Mouse (Mus musculus) B cell, adult 2 months (primary cell): ENCODE results near the gene Ccnt1.
"Not testable (repeated sequence)": the region's sequence is repeated elsewhere in the genome, so short reads cannot be mapped to it uniquely, and the experiment has no call there.

Source experiments
- DNase-seq, 2 experiments: peaks; one replicate each; pipeline ENCODE4 v3.0.0; 2022

The Ccnt1 gene

GRCm38 (mm10) chr15:98595049-98595448 lies 24.3 kb upstream of the Ccnt1 start:
- DNase-seq, result no peak

GRCm38 (mm10) chr15:98594193-98594592 lies 23.5 kb upstream of the Ccnt1 start:
- no peak for DNase-seq

- DNase-seq, result no peak
Observed at GRCm38 (mm10) chr15:98591396-98591795, 20.7 kb upstream of the Ccnt1 start.

GRCm38 (mm10) chr15:98589640-98590336 lies 19.1 kb upstream of the Ccnt1 start:
- no peak for DNase-seq

GRCm38 (mm10) chr15:98587751-98588150 lies 17.0 kb upstream of the Ccnt1 start:
- no peak for DNase-seq

- DNase-seq, result not testable (repeated sequence)
Observed at GRCm38 (mm10) chr15:98586141-98586540, 15.4 kb upstream of the Ccnt1 start.

- no peak for DNase-seq
Observed at GRCm38 (mm10) chr15:98585421-98585820, 14.7 kb upstream of the Ccnt1 start.

GRCm38 (mm10) chr15:98582996-98583395 lies 12.3 kb upstream of the Ccnt1 start:
- DNase-seq, result no peak

- no peak for DNase-seq
Observed at GRCm38 (mm10) chr15:98582410-98582809, 11.7 kb upstream of the Ccnt1 start.

GRCm38 (mm10) chr15:98579795-98580464 lies 9.2 kb upstream of the Ccnt1 start:
- DNase-seq, result peak; percentile 69 to 72

- no peak for DNase-seq
Observed at GRCm38 (mm10) chr15:98579310-98579709, 8.6 kb upstream of the Ccnt1 start.

- DNase-seq, result no peak
Observed at GRCm38 (mm10) chr15:98573293-98573692, 2.6 kb upstream of the Ccnt1 start.

- no peak for DNase-seq
Observed at GRCm38 (mm10) chr15:98569795-98570365, 843 bp downstream of the Ccnt1 start.

GRCm38 (mm10) chr15:98569216-98569615 lies 1.5 kb downstream of the Ccnt1 start:
- no peak for DNase-seq

- DNase-seq, result peak; percentile 20 to 22
Observed at GRCm38 (mm10) chr15:98568256-98569033, 2.3 kb downstream of the Ccnt1 start.

- DNase-seq, result peak; percentile 100
Observed at GRCm38 (mm10) chr15:98567278-98568134, 3.2 kb downstream of the Ccnt1 start.

- DNase-seq, result no peak
Observed at GRCm38 (mm10) chr15:98566973-98567277, 3.8 kb downstream of the Ccnt1 start.

GRCm38 (mm10) chr15:98557186-98557585 lies 13.5 kb downstream of the Ccnt1 start:
- no peak for DNase-seq

- DNase-seq, result no peak
Observed at GRCm38 (mm10) chr15:98555881-98556280, 14.8 kb downstream of the Ccnt1 start.

- DNase-seq, result no peak
Observed at GRCm38 (mm10) chr15:98552758-98553157, 18.0 kb downstream of the Ccnt1 start.

GRCm38 (mm10) chr15:98546843-98547242 lies 23.9 kb downstream of the Ccnt1 start:
- DNase-seq, result no peak

- no peak for DNase-seq
Observed at GRCm38 (mm10) chr15:98545151-98545550, 25.6 kb downstream of the Ccnt1 start.

GRCm38 (mm10) chr15:98543341-98543740 lies 27.4 kb downstream of the Ccnt1 start:
- DNase-seq, result no peak
